Mouse (Mus musculus) erythroblast, embryonic 14.5 days (primary cell): Measurements from ENCODE around the gene Plekhs1.

Experiments used
- GATA1 ChIP-seq: IDR thresholded peaks from 2 replicates; pipeline ENCODE4 v1.6.1; 2012; ENCODE audit warnings: low read length, inconsistent platforms, mixed read lengths
- TAL1 ChIP-seq: IDR thresholded peaks from 3 replicates; pipeline ENCODE4 v1.6.1; 2012; ENCODE audit warnings: low read length, inconsistent platforms, mixed read lengths

- TF ChIP-seq GATA1, result no peak
- TF ChIP-seq TAL1, result no peak
Observed at GRCm38 (mm10) chr19:56450892-56451291, 10.5 kb upstream of the Plekhs1 start.
